Mouse (Mus musculus) lung, postnatal 25 days (tissue): ENCODE data around the gene Hoxa7.

ENCODE experiments used
- DNase-seq: peaks from one replicate; pipeline ENCODE4 v3.0.0; 2022; ENCODE audit warnings: low spot score

Gene Hoxa7

GRCm38 (mm10) chr6:52221337-52221992, at the start of gene Hoxa7:
Gene Hoxa7 (minus strand): TSS chr6:52221854.
- DNase-seq: peak; percentile 84

GRCm38 (mm10) chr6:52270494-52271480, 49.1 kb upstream of the Hoxa7 start:
- DNase-seq: peak; percentile 63

DNA sequence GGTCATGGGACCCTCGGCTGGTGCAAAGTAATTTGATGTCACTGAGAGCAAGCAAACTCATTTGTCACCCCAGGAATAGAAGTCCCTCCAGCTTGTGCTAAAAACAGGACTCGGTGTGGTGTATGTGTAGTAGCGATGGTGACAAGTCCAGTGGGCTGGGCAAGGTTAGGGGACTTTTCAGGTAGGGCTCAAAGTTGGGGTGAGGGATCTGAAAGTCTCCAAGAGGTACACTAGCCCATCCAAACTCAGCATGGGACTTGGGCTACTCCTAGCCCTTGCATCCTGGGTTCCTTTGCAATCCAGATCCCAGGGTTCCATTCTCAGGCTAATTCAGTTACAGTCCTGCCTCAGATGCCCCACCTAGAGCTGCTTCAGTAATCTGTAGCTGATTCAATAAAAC, 47.1 kb upstream of the Hoxa7 start:
- DNase-seq: no peak

- no peak for DNase-seq
Measured at GRCm38 (mm10) chr6:52268341-52268740, 46.7 kb upstream of the Hoxa7 start.

DNA sequence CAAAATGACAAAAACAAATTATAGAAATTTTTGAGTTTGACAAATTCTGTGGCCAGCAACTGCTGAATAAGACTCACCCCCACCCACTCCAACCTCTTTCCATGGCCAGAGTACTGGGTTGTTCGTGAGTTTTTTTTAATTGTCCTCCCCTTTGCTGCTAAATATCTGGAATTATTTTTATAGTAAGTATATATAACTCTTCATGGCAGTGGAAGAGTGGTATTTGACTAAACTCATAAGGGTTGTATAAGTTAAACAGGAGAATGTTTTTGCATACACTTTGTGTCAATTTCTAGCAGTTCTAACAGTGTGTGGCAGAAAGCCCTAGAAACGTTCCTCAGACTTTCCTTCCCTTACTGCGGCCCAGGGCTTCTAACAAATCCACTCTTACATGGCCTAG, 46.0 kb upstream of the Hoxa7 start:
- no peak for DNase-seq

DNA sequence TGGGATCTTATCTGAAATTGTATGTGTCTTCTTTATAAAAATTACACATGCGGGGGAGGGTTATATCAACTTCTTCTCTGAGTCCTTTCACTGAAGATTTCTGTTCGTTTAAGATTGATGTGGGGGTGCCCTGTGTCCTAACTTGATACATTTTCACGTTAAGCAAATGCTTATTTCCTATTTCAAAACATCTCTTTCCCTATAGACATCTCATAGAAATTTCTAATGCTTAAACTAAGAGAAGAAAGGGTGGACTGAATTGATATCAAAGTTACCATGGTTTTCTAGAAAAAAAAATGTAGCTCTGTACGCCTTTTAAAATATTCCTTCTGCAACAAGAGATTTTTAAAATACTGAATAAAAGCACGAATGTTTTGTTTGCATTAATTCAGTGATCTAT, 45.6 kb upstream of the Hoxa7 start:
- DNase-seq: no peak

DNA sequence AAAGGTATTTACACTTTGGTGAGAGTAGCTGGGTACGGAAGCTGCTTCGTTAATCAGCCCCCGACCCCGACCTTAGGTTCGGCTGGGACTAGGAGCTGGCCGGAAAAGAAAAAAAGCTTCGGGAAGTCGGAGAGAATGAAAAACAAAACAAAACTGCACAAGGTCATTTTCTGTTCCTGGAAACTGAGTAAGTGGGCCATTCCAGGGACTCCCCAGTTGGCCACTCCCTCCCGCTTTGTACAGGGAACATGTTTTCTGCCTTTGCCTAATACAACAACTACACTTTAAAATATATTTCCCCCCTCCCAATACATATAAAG, 45.0 kb upstream of the Hoxa7 start:
- DNase-seq: no peak

GRCm38 (mm10) chr6:52265913-52266665, 44.4 kb upstream of the Hoxa7 start:
- no peak for DNase-seq

DNA sequence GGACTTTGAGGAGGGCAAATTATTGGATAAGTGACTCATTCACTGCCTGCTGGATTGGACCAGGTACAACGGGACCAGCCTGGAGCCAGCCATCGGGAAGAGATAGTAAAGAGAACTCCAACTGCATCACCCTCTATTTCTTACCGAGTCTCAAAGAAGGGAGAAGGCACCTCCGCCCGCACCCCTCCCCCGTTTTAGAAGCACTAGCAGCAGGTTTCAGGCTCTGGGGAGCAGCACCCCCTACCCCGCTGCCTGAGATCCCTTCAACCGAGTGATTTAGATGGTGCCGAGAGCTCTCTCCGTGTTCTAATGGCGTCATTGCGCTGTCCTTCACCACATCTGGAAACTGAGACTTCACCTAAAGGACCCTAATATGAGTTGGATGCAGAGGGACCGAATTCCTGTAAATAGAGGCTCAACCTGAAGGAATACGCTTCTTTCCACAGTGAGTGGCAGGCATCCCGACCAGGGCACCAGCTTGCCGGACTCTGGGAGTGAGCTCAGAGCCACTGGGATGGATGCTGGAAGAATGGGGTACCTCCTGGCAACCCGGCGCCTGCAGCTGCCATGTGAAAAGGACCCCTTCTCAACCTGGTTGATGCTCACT, 43.8 kb upstream of the Hoxa7 start:
- no peak for DNase-seq

DNA sequence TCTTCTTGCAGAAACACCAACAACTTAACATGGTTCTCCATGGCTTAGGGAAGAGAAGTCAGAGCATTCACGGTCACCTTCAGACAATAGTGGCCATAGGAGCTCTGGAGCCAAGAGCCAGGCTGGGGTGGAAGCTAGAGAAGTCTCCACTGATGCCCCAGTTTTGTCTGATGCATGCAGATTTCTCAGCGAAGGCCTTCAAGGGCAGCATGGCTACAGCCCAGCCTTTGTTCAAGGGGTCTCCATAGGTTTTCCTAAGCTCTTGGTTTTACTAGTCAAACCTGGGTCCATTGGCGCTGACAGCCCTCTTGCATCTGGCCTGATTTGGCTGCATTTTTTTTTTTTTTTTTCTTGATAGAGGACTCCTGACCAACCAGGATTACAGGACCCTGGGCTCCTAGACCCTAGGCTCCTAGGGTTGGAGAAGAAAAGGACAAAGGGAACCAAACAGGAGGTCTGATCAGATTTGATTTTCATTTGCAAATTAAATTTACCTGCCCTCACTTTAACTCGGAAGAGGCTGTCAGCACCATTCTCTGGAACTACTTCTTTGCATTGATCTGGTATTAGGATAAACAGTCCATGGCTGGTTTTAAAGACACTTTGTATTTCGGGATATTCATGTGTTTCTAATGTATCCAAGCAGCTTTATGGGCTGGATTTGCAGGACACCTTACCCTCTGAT, 42.6 kb upstream of the Hoxa7 start:
- no peak for DNase-seq

- no peak for DNase-seq
Measured at GRCm38 (mm10) chr6:52263321-52263585, 41.6 kb upstream of the Hoxa7 start.

- DNase-seq: no peak
Measured at GRCm38 (mm10) chr6:52262463-52263320, 41.0 kb upstream of the Hoxa7 start.

DNA sequence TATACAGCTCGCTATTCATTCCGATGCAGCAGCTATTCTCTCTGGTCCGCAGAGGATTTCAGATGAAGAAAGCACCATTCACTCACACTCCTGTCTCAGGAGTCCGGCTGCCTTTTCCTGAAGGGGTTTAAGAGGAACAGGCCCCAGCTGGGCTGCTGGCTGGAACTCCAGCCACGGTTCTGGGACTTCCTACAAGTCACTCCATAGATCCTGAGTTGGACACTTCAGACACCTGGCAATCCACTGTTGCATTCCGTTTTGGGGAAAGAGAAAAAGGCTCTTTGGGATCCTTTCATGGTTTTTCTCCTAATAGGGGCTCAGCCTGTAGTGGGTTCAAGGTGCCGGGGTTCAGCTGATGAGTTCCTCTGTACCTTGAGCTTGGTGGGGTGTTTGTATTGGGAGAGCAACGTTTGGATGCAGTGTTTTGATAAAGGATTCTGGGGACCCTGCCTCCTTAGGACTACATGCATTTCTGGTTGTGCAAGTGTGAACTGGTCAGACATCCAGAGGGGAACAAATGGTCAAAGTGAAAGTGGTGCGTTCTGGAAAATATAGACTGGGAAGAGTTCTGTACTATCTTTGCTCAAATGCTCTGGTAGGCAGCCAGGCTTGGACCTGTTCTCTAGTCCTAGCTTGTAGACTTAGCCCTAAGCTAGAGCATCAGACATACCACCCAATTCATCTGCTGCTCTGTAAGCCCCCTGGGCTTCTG, 40.3 kb upstream of the Hoxa7 start:
- DNase-seq: no peak

DNA sequence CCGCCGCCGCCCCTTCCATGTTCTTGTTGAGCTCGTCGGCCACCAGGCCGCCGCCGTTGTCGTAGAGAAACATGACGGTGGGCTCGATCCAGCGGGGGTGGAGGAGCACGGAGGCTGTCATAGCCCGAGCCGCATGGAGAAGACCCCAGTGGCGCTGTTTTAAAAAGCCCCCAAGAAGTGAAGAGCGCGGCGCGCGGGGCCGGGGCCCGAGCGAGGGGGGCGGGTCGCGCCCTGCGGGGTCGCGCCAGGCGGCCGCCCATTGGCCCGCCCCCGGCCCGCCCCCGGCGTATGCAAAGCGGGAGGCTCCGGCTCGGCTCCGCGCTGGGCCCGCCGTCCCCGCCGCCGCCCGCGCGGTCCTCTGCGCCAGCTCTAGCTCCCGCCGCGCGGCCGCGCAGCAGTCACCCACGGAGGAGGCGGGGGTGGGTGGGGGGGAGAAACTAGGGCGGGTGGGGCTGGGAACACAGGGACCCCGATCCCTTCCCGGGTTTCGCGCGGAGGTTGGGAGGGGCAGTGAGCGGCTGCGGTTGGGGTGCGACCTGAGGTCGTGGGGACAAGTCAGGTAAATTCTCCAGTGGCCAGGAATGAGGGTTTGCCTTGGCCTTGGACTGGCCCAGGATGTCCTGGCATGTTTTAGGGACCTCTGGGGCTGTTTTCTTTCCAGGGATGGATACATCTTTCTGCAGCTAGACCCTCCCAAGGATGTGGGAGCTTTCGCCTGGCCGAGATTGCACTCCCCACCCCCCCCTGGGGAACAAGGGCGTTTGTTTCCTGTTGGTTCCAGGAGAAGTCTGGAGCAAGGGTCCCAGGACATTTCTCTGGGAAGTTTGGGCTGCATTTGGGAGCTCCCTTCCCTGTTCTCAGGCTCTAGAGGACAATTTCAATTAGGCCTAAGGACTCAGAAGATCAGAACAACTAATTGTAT, 39.3 kb upstream of the Hoxa7 start, which contains the start of gene Hoxa13:
TSS of gene Hoxa13 (minus strand) at position 227 of the 922 bp plus-strand sequence.
- no peak for DNase-seq

- DNase-seq: no peak
Measured at GRCm38 (mm10) chr6:52259811-52260261, 38.2 kb upstream of the Hoxa7 start.

DNA sequence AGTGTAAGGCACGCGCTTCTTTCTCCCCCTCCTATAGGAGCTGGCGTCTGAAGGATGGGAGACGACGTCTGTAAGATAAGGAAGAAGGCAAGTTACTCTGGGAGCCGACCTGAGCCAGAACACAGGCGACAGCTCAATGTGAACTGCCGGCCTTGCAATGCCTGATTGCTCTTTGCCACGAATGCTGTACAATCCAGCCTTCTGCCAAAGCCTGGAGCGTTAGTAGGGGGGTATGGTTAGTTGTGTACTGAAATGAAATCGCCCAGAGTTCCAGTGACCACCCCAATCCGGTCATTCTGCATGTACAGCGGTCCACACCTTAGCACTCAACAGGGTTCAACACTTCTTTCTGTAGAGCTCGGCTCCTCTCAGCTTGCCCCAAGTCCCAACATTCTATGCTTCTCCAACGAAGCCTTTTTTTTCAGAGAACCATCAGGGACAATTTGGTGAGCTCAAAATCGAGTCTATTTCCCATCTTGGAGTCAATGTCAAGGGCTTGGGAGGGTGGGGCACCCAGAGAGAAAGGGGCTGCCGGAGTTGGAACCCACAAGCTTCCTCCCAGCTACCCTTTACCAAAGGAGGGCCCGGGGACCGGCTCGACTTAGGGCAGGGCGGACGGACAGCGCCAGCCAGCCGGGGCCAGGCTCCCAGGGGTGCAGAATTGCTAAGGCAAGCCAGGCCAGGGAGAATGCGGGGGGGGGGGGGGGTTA, 37.6 kb upstream of the Hoxa7 start:
- no peak for DNase-seq

GRCm38 (mm10) chr6:52256956-52257355, 35.3 kb upstream of the Hoxa7 start:
- DNase-seq: peak; percentile 87
